Mouse (Mus musculus): Measurements from ENCODE around the gene Ntng2. TPM values are rescaled to one million over a fixed set of nuclear protein-coding genes. Genes with fewer than 3 reads are reported as not detected.

Ntng2 gene
- total RNA-seq, 2 experiments from 2014 or later, result 10.5 to 14.7 TPM

GRCm38 (mm10) chr2:29191216-29192215, 61.3 kb downstream of the Ntng2 start:
- DNase-seq, result peak; percentile 30 to 34

DNA sequence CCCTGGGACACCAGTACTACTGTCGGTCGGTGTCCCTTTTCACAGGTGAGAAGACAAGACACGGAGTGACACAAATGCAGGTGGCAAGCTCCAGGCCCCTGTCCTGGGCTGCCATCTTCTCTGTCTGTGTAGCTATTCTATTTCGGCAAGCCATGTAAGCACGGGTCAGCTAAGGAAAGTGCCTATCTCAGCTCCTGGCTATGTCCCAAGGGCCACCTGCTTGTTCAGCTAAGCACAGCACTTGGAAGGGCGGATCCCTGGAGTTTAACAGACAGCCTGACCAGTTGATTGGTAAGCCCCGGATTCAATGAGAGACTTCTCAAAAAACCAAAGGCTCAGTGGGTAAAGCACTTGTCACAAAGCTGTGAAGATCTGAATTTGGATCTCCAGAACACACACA, 62.4 kb downstream of the Ntng2 start:
- DNase-seq, result peak; percentile 58

GRCm38 (mm10) chr2:29186209-29186608, 66.6 kb downstream of the Ntng2 start:
- no peak for DNase-seq

DNA sequence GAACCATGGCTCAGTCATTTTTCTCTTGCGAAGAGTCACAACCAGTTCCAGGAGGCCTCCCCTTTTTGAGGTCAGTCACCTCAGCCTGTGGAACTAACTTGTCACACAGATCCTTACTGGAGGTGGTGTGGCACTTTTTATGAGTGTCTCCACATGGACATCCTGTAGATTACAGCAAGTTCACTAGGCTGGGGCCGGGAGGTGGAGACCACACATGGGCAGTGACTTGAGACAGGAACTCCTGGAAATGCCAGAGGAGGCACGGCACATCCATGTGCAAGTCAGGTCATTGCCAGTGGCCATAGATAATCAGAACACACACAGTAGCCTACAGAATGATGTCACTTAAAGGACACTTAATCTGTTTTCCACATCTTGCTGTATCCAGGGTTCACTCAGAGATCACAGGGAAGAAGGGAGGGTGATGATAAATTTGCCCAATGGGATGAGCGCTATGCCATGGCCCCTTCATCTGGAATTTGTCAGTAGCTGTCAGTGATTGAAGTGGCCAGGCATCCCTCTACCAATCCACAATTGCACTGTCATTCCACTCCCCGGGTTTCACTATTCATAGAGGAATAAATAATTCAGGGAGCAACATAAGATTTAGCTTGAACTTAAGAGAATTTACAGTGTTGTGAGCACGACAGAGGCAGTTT, 69.4 kb downstream of the Ntng2 start:
- DNase-seq, result no peak

GRCm38 (mm10) chr2:29181111-29181510, 71.7 kb downstream of the Ntng2 start:
- no peak for DNase-seq

DNA sequence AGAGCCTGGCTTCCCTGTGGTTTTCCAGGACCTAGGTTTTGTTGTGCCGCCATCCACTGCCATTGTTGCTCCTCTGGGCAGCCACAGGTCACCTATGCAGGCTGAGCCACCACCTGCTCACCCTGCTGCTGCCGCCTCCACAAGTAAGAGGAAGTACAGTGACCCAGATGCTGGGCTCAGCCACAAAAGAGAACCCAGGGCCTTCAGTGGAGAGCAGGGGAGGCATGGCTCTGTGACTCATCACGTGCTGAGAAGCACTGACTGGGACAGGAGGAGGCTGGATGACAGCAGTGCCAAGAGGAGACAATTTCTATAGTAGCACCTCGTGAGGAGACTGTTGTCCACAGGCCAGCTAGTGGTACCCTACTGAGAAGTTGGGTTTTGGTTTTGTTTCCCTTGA, 73.0 kb downstream of the Ntng2 start:
- DNase-seq, result no peak

GRCm38 (mm10) chr2:29174887-29175286, 77.9 kb downstream of the Ntng2 start:
- DNase-seq, result no peak

DNA sequence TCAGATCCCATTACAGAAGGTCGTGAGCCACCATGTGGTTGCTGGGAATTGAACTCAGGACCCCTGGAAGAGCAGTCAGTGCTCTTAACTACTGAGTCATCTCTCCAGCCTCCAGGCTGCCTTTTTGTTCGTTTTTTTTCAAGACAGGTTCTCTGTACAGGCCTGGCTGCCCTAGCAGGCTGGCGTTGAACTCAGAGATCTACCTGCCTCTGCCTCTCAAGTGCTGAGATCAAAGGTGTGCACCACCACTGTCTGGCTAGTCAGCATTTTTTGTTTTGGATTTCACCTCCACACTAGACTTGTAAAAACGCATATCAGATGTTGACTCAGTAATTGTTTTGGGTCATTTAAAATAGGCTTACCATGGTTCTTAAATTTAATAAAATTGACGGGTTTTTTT, 84.7 kb downstream of the Ntng2 start:
- DNase-seq, result no peak

DNA sequence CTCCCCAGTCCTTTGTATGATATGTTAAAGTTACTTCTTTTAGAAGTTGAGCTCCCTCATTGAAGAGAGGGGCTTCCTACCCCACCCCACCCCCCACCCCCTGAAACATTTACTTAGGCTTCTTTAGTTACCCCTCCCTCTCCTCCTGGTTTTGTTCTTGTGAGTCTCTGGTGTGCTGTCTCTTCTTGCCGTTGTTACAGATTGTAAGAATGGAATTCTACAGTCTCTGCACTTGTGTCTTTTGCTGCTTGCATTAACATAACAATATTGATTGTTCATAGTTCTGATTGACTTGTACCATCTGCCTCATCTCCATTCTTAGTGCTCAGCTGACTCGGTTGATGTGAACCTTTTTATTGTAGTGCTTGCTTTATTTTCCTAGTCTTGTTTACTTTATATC, 100.9 kb downstream of the Ntng2 start:
- no peak for DNase-seq

Other genes with a start within 250 kb of the Ntng2 start
- under 1 TPM in 1 of 2 experiments, not detected in 1; 0.51 TPM for gene Cfap77, start 197.9 kb downstream of the Ntng2 start, total RNA-seq (2021)
- 1 to 10 TPM; 7.0 to 7.5 TPM for gene Ttf1, start 192.7 kb downstream of the Ntng2 start, total RNA-seq (2021)
- 10 to 100 TPM; 31.0 to 32.3 TPM for gene Setx, start 128.8 kb downstream of the Ntng2 start, total RNA-seq (2021)
- gene Med27, start 93.8 kb upstream of the Ntng2 start, total RNA-seq (2021), result 10 to 100 TPM; 15.0 to 15.3 TPM